Mouse (Mus musculus): ENCODE measurements around the gene Serac1.
A peak's percentile ranks its signal among the peaks of the same experiment; 100 is the strongest.
"Not testable (repeated sequence)": the region's sequence is repeated elsewhere in the genome, so short reads cannot be mapped to it uniquely, and the experiment has no call there.

The Serac1 gene

DNA sequence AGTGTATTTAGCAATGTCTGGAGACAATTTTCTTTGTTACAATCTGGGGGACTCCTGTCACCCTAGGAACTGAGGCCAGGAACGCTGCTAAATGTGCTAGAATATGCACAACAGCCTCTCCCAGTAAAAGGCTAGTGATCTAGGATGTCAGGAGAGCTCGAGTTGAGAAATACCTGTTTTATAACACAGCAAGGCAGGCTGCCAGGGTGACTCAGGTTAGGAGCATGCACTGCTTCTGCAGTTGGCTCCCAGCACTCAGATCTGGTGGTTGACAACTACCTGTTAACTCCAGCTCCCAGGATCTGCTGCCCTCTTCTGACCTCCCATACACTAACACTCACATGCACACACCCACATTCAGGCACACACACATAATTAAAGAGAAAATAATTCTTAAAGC lies 13.5 kb downstream of the Serac1 start:
- DNase-seq (ENCODE audit: low spot score in 2 of 2): no peak

DNA sequence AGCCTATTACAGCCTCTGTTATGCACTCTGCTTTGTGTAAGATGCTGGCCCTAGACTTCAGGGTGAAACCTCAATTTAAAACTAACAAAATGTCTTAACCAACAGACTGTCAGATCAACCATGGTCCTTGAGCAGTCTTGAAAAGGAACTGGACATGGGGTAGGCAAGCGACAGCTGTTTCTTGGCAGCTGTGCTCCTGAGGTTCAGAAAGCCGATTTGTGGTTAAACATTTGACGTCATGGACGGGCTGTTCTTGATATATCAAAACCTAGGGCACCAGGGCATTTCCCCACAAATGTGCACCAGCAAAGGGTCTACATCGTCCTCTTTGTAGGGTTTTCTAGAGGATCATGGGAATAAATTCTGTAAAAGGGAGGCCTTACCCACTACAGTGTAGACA lies 16.0 kb downstream of the Serac1 start:
- no peak for DNase-seq (ENCODE audit: low spot score in 2 of 2)

DNA sequence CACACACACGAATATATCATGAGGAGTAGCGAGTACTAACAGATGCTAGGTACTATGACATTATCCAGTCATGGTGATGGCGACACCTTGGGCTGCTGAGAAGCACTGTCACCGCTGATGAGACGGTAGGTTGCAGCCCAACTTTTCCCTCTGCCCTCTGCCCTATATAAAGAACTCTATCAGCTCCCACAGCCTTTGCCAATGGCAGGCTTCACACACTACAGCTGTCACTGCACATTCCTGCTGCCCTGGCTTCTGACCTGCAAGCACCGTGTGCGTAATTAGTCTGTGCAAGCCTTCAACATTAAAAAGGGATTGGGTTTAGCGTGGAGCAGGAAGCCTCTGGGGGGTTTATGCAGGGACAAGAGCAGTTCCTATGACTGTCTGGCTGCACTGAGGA lies 16.7 kb downstream of the Serac1 start:
- DNase-seq (ENCODE audit: low spot score in 2 of 2): no peak

DNA sequence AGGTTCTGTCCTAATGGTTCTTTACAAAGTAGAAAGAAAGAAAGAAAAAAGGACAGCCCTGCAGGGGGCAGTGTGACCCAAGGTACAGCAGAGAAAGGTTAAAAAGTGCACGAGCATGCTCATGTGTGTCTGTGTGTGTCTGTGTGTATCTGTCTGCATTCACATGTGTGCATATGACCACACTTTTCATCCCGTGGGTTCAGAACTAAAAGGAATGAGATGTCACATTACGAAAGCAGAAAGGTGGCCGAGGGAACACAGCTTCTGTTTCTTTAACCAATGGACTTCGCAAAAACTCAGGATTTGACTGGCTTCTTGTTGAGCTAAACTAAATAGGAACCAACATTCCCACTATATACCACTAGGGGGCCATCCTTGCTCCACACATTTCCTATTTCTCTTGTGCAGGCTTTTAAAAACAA lies 24.6 kb downstream of the Serac1 start:
- DNase-seq (ENCODE audit: low spot score in 2 of 2): no peak

DNA sequence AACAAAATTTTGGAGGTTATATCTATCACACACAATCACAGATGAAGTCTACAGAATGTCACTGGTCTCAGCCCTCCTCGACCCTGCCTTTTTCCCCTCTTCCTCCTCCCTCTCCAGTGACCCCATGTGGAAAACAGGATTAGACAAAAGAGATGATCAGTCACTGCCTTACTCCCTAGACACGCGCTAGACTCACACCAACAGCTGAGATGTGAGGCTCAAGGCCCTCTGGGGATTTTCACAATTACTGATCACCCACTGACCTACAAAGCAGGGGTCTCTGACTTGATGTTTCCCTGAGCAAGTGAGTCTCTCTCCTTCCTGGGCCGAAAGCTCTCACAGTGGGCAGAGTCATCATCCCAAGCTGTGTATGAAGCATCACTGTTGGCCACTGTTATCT lies 26.7 kb downstream of the Serac1 start:
- DNase-seq (ENCODE audit: low spot score in 2 of 2): no peak

DNA sequence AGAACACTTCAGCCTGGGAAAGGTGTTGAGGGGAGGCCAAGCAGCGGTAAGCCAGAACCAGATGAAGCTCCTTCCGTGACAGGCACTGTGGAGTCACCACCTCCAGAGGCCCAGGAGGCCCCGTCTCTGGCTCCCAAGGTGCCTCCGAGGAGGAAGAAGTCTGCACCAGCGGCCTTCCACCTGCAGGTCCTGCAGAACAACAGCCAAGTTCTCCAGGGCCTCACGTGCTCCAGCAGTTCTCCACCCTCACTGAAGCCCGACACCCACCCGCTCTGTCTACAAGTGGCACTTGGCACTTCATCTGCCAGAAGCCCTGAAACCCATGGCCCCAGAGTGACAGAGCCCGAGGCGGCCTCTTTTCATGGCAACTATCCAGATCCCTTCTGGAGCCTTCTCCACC lies 42.0 kb downstream of the Serac1 start:
- no peak for DNase-seq (ENCODE audit: low spot score in 2 of 2)

DNA sequence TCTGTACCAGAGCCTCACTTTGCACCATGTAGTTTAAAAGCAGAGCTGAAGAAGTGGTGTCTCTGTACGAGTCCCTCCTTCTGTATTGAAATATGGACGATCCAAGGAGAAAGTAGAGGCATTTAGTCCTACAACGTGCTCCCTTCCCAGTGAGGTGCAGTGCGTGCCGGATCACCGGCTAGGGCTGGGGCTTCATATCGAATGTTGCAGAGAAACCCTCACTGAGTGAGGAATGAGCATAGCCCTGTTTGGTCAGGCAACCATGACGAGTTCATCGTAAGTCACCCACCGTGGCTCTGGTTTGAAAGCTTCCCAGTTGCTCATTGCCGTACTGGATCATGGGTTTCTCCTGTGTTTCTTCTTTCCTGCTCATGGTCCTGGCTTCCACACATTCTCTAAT lies 42.7 kb downstream of the Serac1 start:
- no peak for DNase-seq (ENCODE audit: low spot score in 2 of 2)

DNA sequence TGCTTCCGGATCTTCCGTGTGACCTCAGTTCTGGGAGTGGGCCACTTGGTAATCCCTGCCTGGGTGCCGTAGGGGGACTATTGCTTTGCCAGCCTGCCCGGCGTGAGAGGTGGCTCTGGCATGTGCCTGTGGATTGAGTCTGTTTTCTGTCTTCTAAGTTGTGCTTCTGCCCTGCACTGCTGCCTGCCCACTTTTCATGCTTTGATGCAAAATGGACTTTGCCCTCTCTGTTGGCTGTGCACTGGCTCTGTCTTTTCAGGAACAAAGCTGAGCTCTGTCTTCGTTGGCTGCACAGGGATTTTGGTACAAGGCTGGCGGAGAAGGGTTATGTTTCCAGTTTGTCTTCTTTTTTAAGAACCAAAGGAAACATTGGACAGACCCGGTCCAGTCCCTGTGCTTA lies 43.1 kb downstream of the Serac1 start:
- no peak for DNase-seq (ENCODE audit: low spot score in 2 of 2)

DNA sequence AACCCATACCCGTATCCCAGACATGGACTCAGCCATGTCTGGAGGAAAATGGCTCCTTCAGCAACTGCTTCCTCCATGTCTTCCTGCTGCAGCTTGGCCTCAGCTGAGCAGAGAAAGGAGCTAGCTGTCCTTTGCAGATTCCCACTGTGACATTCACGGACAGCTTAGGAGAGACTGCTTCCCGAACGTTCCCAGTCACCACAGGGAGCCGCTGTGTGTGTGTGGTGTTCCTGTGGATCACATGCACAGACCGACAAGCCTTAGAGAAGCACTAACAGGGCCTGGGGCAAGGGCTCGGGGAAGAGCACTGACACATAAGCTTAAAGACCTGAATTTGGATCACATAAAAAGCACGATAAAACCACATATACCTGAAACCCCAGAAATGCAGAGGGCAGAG lies 43.9 kb downstream of the Serac1 start:
- DNase-seq (ENCODE audit: low spot score in 2 of 2): no peak

DNA sequence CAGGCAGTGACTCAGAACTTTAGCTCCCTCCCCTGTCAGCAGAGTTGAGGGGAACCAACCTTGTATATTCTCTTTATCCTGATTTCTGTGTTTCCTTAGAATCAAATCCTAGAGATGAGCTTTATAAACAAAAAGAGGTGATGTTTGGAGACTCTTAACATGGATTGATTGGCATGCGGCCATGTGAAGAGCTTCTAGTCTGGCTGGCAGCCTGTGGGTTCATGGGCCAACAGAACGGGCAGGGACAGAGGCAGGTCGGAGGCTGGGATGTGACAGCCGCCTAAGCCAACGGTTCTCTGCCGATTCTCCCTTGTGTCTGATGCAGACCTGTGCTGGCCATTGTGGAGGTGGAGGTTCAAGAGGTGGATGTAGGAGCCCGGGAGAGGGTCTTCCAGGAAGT lies 53.7 kb downstream of the Serac1 start:
- no peak for DNase-seq (ENCODE audit: low spot score in 2 of 2)

DNA sequence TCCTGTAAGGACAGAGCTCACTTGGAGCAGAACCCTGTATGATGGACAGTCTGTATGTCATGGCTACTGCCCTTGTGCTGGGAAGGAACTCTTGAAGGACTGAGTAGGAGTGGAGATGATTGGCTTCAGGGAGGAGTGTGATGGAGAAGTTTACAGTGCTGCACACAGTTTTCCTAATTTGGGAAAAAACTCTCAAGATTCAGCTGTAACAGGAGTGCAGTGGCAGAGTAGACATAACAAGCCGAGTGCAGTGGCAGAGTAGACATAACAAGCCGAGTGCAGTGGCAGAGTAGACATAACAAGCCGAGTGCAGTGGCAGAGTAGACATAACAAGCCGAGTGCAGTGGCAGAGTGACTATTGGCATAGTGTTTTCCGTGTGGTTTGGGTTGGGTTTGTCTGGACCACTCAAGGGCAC lies 58.2 kb downstream of the Serac1 start:
- DNase-seq (ENCODE audit: low spot score in 2 of 2): not testable (repeated sequence)

DNA sequence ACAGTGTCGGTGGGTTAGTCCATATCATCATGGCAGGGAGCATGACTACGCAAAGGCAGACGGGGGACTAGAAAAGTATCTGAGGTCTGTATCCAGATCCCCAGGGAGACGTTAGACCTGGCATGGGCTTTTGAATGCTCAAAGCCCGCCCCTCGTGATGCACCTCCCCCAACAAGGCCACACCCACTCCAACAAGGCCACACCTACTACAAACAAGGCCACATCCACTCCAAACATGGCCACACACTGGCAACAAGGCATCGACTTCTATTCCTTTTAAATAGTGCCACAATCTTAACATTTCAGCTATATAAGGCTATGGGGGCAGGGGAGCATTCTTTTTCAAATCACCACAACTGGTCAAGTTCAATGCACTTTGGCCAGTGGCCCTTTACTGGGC lies 58.9 kb downstream of the Serac1 start:
- DNase-seq (ENCODE audit: low spot score in 2 of 2): no peak

DNA sequence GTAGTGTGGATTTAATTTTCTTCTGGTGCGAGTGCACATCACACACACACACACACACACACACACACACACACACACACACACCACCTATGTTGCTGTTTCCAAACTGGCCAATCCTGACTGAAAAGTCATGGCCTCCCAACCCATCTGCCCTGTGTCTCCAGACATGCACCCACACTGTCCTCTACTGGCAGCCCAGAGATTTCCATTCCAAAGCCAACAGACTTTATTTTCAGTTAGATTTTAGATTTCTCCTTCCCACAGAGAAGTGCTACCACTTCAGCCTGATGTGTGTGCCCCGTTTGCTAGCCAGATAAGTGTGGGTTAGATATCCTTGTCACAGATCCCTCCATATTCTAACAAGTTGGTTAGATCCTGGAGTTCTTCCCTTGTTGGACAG lies 59.8 kb downstream of the Serac1 start:
- no peak for DNase-seq (ENCODE audit: low spot score in 2 of 2)

DNA sequence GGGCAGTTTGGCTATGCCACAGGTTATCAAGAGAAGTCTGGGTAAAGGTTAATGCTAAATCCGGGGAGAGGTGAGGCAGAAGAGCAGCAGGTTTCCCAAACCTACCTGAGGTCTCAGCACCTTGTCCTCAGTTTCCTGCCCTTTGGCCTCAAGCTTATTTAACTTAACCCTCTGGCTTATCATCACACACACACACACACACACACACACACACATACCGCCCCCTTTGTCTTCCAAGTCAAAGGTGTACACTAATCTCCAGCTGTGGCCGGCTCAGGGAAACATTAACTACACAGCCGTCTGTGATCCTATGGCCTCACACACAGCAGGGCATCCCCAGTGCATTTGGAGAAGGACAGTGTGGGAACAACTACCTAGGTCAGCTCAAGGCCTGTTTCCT lies 61.2 kb downstream of the Serac1 start:
- DNase-seq (ENCODE audit: low spot score in 2 of 2): no peak

DNA sequence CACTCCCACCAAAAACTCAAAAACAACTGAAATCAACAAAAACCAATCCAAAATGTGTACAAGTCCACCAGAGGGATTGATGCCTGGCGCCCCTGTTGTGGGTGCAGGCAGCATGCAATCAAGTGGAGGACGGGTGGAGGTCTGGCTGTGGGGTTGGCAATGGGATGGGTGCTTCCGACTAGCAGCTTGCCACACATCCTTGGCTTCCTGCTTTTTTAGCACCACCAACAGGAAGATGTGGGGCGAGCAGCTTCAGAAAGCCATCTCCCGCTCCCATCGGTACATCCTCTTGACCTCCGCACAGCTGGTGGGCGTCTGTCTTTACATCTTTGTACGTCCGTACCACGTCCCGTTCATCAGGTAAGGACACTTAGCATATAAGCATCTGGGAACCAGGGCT lies 62.3 kb downstream of the Serac1 start:
- no peak for DNase-seq (ENCODE audit: low spot score in 2 of 2)

DNA sequence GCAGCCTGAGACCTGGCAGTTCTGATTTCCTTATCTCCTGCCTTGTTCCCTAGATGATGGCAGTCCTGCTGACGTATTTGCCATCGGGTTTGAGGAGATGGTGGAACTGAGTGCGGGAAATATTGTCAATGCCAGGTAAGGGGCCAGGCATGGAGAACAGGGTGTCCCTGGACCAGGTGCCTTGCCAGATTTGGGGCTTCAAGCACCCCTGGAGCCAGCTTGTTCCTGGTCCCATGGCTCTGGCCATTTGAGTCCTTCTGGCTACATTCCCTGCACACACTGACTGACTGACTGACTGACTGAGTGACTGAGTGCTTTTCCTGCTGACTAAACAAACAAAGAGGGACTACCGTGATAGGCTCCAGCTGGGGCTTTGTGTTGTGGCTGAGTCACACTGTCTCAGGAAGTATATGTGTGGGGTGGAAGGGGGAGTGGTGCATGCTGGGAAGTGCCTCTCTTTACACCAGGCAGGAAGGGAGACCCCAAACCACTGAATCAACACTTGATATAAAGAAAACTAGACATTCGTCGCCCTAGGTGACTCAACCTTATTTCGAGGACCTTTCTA lies 63.2 kb downstream of the Serac1 start:
- DNase-seq (ENCODE audit: low spot score in 2 of 2): no peak

DNA sequence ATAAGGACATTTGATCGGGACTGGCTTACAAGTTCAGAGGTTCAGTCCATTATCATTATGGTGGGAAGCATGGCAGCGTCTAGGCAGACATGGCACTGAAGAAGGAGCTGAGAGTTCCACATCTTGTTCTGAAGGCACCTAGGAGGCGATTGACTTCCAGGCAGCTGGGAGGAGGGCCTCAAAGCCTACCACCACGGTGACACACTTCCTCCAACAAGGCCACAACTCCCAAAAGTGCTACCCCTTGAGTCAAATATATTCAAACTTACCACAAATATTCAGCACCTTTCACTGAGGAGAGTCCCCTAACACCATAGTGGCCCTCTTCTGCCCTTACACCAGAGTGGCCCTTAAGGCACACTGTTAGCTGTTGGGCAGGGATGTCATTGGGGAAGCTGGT lies 64.6 kb downstream of the Serac1 start:
- DNase-seq (ENCODE audit: low spot score in 2 of 2): no peak

DNA sequence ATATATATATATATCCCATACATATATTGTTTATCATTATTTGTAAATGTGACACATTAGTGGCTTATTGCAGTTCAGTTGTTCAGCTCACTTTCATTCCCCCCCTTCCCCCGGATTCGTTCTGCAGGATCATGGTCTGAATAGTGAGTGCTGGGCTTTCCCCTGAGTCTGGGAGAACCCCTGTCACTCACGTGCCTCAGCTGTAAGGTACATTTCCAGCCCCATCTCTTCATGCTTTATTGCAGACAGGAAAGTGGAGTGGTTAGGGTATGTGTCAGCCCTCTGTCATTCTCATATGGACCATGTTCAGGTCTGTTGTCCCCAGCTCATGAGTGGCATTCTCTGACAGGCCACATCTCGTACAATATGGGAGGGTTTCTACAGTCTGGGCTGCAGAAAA lies 66.5 kb downstream of the Serac1 start:
- DNase-seq (ENCODE audit: low spot score in 2 of 2): no peak

DNA sequence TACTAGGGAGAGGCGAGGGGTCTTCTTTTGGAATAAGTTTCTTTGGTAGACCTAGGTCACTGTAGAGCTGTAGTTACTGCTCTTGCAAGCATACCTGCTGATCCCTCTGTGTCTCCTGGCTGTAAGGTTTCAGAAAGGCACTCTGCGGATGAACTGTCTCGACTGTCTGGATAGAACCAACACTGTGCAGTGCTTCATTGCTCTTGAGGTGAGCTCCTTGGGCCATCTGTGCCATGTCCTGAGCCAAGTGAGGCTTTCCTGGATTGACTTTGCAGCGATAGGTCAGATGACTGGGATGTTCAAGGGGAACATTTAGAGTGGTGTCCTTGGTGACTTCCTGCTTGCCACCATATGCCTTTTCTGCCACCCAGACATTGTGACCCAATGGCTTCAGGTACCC lies 69.9 kb downstream of the Serac1 start:
- DNase-seq (ENCODE audit: low spot score in 2 of 2): no peak

DNA sequence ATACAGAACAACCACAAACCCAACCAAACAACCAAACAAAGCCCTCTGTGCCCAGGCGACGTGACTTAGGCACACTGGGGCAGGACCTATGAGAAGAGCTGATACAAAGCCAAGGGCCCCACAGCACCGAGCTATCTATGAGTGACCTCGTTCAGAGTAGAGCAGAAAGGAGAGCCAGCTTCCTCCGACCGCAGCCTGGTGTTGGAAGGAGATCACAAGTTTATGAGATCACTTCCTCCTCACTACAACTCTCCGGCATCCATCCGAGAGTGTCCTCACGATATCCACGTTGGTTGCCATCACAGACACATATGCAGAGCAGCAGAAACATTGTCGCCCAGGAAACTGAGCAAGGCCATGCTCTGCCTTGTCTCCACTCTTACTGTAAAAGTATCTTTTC lies 71.0 kb downstream of the Serac1 start:
- no peak for DNase-seq (ENCODE audit: low spot score in 2 of 2)

DNA sequence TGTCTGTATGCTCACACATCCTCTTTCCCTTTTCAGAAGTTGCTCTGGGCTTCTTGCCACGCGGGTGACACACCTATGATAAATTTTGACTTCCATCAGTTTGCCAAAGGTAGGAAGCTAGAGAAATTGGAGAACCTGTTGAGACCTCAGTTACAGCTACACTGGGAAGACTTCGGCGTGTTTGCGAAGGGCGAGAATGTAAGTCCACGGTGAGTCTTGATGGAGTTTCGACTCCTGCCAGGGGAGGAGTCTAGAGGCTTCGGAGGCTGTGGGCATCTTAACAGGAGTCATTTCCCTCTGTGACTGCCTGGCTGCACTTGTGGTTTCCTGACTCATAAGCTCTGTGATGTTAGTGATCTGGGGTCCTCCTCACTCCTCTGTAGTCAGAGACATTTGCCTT lies 71.6 kb downstream of the Serac1 start:
- no peak for DNase-seq (ENCODE audit: low spot score in 2 of 2)

DNA sequence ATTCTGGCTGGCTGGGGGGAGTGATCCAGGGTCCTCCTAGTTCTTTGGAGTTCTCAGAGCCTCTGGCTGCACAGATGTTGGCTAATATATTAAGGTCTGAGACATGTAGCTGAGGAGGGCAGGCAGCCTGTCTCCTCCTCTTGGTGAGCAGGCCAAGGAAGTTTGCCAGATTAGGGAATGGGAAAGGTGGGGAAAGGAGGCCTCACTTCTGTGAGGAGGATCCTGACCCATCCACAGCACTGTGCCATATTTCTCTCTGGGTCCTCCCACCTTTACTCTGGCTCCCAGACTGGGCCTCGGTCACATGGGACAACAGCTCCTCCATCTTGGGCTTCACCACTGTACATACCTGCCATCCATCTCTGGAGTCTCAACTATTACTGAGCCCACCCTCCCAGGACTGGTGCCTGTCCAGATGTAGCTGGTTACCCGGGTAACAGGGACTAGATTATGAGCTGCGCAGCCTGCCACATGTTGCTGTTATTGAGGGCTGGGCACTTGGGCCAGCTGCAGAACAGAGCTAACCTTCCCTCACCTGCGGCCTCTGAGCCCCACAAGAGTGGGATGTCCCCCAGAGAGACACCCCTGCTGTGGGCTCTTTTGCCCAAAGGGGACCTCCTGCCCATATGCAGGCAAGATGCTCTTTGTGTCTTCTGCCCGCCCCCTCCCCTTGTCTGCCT lies 72.3 kb downstream of the Serac1 start:
- no peak for DNase-seq (ENCODE audit: low spot score in 2 of 2)

DNA sequence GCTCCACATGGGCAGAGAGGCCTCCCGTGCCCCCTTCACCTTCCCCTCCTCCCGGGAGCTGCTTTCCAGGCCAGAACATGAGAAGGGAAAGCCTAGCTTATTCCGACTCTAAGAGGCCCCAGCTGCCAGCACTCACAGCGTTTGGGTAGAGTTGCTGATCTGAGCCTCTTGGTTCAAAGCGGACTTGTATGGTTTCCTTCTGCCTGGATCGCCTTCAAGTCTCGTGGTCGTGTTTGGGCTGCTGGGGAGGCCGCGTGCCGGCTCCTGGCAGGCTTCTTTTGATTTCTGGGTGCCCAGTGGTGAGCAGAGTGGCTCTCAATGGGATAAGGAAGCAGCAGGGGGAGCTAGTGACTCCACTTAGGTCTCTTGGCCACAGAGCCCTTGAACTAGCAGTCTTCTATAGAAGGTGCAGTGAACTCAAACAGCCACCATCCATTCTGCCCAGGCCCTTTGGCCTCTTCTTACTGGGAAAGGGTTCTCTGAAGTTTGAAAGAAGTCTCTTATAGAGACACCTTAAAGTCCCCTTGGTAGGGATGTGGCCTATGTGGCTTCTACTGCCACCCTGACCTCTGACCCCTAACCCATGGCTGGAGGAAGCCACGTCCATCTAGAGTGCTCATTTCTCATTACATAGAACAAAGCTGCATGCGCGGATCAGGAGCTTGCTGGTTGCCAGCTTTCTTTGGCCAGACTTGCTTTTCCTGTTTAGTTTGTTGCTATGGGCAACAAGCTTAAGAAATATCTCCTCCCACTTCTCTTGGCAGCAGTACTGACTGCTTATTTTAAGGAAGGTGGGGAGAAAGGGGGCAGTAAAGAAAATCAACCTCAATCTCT lies 73.7 kb downstream of the Serac1 start:
- DNase-seq (ENCODE audit: low spot score in 2 of 2): peak; percentile 65 to 79
